Mouse (Mus musculus): Measurements from ENCODE around the gene Fscn2. TPM values are rescaled to one million over a fixed set of nuclear protein-coding genes. Genes with fewer than 3 reads are reported as not detected.

The Fscn2 gene
- total RNA-seq, 2 experiments from 2014 or later, result 0.52 to 0.98 TPM

DNA sequence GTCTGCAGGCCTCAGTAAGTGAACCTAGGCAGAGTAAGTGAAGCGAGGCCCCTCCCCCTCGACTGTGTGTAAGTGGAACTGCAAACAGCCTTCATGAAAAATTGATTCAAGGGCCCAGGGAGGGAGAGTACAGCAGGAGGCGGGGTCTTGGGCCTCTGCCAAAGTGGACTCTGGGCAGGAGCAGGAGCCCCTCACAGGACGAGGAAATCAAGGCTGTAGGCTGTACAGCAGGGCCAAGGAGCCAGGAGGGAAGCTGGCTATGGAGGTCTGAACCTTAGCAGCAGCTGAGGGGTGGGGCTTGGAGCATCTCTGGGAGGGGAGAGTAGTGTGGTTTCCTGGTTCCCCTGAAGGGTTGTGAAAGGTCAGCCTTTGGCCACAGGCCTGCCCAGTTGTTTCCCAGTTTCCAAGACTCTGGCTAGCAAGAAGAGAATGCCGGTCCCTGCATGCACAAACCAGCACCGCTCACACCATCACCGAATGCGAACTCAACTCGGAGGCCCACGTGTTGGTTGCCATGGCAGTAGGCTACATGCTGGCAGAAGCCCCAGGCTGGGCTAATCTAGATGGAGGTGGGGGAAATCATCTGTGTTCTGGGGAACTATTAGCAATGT is 3.4 kb upstream of the Fscn2 start:
- peak in 1 of 2 experiments; percentile 78 for DNase-seq (ENCODE audit: low spot score in 2 of 2)

GRCm38 (mm10) chr11:120359391-120359790 is 1.9 kb upstream of the Fscn2 start:
- DNase-seq (ENCODE audit: low spot score in 2 of 2), result peak in 1 of 2 experiments; percentile 19

- DNase-seq (ENCODE audit: low spot score in 2 of 2), result peak; percentile 38 to 72
These were observed 1.3 kb upstream of the Fscn2 start for GRCm38 (mm10) chr11:120360062-120360461.

GRCm38 (mm10) chr11:120360755-120361154 is 579 bp upstream of the Fscn2 start:
- DNase-seq (ENCODE audit: low spot score in 2 of 2), result peak in 1 of 2 experiments; percentile 14

GRCm38 (mm10) chr11:120362891-120363290 is 1.6 kb downstream of the Fscn2 start:
- no peak for DNase-seq (ENCODE audit: low spot score in 2 of 2)

GRCm38 (mm10) chr11:120366443-120367027 is 5.2 kb downstream of the Fscn2 start:
- DNase-seq (ENCODE audit: low spot score in 2 of 2), result no peak

DNA sequence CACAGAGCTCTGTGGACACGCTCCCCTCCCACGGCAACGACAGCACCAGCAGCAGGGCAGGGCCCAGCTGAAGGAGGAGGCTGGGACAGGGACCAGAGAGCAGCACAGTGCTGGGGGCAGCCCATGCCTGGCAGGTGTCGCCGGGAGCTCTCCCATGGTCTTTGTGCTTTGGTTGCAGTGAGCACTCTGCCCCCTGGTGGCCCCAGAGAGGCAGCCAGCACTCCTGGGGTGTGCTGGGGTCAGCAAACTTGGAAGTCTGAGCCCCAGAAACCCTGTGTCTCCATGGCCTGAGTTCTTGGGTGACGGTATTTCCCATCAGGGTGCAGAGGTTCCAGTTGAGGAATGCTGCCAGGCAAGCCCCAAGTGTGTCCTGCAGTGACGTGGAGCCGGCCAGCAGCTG is 8.3 kb downstream of the Fscn2 start:
- DNase-seq (ENCODE audit: low spot score in 2 of 2), result peak in 1 of 2 experiments; percentile 69

- no peak for DNase-seq (ENCODE audit: low spot score in 2 of 2)
These were observed 11.7 kb downstream of the Fscn2 start for GRCm38 (mm10) chr11:120373025-120373424.

- no peak for DNase-seq (ENCODE audit: low spot score in 2 of 2)
These were observed 12.7 kb downstream of the Fscn2 start for GRCm38 (mm10) chr11:120373820-120374586.

- no peak for DNase-seq (ENCODE audit: low spot score in 2 of 2)
These were observed 14.0 kb downstream of the Fscn2 start for GRCm38 (mm10) chr11:120375324-120375723.

DNA sequence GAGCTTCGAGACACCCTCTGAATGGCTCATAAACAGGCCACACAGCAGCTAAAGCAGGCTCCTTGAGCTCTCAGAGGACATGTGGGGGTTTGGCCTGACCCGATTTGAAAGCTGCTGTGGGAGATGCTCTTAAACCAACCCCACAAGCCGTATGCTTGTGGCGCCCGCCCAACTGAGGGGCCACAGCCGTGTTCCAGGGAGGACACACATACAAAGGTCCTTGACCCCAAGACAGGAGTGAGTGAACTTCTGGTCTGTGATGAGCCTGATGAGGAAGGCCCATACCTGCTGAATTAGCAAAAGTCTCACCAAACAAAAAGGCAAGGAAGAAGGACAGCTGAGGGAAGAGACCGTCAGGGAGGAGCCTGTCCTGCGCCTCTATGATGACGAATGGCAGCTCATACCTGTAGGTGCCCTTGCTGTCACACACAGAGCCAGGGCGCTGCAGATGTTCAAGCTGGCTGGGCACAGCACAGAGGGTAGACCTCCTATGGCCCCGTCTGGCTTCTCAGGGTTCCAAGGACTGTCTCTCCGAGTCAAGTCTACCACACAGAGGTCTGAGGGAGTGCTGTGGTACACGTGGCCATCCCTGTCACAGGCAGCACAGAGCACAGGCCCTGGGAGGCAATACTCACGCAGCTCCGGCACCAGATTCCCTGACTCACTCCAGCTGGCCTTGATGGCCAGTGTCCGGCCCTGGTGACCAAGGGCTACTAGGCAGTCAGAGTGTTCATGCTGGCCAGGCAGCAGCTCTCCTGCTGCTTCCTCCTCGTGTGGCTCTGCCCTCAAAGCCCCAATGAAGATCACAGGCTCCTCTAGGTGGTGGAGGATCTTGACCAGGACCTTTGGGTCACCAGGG is 15.2 kb downstream of the Fscn2 start:
- DNase-seq (ENCODE audit: low spot score in 2 of 2), result no peak

DNA sequence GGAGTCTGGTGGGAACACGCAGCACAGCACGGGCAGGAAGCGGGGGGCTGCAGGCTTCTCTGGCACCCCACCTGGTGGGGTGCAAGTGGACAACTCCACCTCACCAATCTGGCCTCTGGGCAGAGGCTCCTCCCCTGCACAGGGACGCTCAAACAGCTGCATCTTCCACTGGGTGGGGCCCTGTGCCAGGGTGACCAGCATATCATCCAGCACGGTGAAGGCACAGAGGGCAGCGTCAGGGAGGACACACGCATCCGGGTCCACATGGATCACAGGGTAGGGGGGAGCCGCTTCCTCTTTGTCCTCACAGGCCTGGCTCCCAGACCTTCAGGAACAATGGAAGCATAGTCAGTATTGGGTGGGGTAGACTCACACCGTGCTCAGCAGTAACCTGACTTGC is 16.0 kb downstream of the Fscn2 start:
- DNase-seq (ENCODE audit: low spot score in 2 of 2), result no peak

DNA sequence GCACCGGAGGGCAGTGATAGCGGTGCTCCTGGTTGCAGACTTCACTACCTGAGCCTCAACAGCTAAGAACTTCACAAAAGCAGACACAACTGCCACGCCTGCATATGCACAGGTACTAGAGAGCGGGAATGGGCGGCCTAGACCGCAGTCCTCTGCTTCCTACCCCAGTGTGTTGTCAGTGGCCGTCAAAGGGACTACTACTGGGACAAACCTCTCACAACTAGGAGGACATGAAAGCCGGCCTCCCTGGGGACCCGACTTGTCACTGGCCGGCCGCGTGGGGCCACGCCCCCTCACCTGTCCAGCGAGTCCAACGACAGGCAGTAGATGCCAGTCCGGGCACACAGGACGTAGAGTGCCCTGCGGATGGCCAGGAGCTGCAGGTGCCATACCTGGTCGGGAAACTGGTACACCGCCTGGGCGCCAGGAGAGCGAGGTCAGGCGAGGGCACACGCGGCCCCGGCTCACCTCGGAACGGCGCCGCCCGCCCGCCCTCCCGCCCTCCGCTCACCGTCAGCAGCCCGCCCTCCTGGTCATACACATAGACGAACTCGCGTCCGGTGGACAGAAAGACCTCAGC is 16.8 kb downstream of the Fscn2 start:
- DNase-seq (ENCODE audit: low spot score in 2 of 2), result peak in 1 of 2 experiments; percentile 47

- peak; percentile 82 to 90 for DNase-seq (ENCODE audit: low spot score in 2 of 2)
These were observed 17.5 kb downstream of the Fscn2 start, which contains the start of gene Faap100 for GRCm38 (mm10) chr11:120378611-120379540. TSS of gene Faap100 (minus strand) at chr11:120378764.

DNA sequence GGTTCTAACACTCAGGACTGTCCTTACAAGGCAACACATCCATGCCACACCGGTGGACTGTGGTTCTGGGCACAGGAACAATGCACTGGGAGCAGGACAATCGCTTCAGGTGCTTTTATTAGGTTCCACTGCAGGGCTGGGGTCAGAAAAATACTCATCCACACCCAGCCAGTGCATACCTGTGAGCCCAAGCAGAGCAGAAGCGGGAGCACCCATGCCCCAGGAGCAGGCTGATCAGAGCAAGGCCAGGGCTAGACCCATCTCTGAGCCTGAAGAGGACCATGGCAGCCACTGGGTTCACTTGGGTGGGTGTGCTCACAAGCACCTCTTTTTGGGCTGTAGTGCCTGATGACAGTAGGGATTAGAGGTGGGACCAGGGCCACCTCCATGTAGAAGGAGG is 18.9 kb downstream of the Fscn2 start:
- DNase-seq (ENCODE audit: low spot score in 2 of 2), result no peak

GRCm38 (mm10) chr11:120381157-120381556 is 19.8 kb downstream of the Fscn2 start:
- DNase-seq (ENCODE audit: low spot score in 2 of 2), result no peak

- DNase-seq (ENCODE audit: low spot score in 2 of 2), result no peak
These were observed 21.2 kb downstream of the Fscn2 start for GRCm38 (mm10) chr11:120382509-120382908.

DNA sequence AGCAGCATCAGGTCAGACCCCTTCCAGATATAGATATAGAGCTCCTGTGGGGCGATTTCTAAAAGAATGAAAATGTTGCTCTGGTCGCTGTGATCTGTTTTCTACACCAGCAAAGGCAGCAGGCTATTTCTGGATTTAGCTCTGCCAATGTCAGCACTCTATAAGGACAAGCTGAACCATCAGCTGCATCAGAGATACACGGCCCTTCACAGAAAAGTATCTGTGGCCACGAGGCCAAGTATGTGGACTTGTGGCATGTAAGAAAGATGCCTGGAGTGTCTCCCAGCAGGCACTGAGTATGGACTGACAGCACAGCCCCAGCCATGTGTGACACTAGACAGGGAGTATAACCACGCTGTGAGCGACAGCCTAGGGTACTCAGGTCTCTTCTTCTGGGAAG is 25.3 kb downstream of the Fscn2 start:
- no peak for DNase-seq (ENCODE audit: low spot score in 2 of 2)

DNA sequence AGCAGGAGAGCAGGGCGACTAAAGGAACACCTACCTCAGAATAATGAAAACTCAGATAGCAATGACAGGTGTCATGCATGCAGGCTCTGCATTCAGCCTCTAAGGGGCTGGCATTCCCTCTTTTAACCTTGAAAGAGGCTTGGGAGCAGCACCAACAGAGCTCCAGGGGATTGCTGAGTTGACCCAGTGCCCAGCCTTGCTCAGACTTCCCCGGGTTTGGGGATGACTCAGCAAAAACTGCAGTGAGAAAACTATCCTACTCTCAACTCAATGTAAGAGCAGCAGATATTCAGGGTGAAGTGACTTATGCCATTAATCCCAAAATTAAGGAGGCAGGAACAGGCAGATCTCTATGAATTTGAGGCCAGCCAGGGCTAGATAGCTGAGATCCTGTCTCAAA is 25.8 kb downstream of the Fscn2 start:
- DNase-seq (ENCODE audit: low spot score in 2 of 2), result no peak

DNA sequence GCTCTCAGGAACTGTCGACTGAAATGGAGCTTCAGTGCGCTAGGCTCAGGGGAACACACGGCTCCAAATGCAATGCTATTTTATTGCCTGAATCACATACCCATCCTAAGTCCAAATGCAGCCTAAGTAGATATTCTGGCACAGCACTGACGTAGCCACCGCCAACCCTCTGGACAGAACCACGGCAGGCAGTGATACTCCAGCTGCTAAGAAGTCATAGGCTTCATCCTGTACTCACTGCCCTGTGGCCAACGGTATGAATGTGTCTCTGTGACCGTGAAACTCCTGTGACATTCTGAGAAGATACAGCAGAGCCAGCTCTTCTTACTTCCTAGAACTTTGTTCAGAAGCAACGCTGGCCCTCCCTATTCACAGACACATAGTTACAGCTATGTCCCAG is 27.2 kb downstream of the Fscn2 start:
- no peak for DNase-seq (ENCODE audit: low spot score in 2 of 2)
